Mouse (Mus musculus): ENCODE measurements at regions not wholly inside any gene's neighbourhood (a gene's known extent, or its start where the extent isn't known, plus 50 kb on each side); places are given as distances from the start of the nearest gene placed in this dataset.
"Not testable (repeated sequence)": the region's sequence is repeated elsewhere in the genome, so short reads cannot be mapped to it uniquely, and the experiment has no call there.

DNA sequence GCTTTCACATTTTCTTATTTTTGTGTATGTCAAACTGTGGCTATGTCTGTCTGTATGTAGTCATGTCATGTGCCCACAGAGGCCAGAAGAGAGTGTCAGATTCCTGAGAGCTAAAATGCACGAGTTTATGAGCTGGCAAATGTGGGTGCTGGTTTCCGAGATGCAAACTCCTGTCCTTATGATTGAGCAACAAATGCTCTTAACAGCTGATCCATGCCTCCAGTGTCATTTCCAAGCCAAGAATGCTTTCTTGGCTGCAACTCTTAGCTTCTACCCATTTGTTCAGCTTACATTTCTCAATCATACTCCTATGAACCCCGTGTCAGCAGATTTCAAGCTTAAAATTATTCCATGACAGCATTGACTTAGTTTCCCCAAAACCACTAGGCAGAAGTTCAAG, 3601.5 kb downstream of the 9330182O14Rik start:
- H3K9ac ChIP-seq (ENCODE audit: low read length), result no peak overlapping the region
- no peaks in the 10 kb centered on the region for H3K4me1 ChIP-seq (ENCODE audit: control insufficient read depth, insufficient read depth, low read length)
- ATAC-seq (ENCODE audit: low FRiP score) (no peak), DNase-seq (ENCODE audit: low spot score, missing footprints) (no peak)
- no peak overlapping the region for H3K27ac ChIP-seq (ENCODE audit: low read depth, low read length)
- H3K36me3 ChIP-seq (ENCODE audit: control insufficient read depth, insufficient read depth, low read length), result no peaks in the 10 kb centered on the region
- H3K4me2 ChIP-seq, result no peak overlapping the region
- 87% methylated on average over 3 of the region's 3 CpGs for WGBS
- no peaks in the 10 kb centered on the region for H3K9me3 ChIP-seq (ENCODE audit: control insufficient read depth, low read length)
- H3K4me3 ChIP-seq (ENCODE audit: low read depth, low read length), result no peak overlapping the region
- H3K27me3 ChIP-seq (ENCODE audit: control insufficient read depth, insufficient read depth, low read length), result no peaks in the 10 kb centered on the region

DNA sequence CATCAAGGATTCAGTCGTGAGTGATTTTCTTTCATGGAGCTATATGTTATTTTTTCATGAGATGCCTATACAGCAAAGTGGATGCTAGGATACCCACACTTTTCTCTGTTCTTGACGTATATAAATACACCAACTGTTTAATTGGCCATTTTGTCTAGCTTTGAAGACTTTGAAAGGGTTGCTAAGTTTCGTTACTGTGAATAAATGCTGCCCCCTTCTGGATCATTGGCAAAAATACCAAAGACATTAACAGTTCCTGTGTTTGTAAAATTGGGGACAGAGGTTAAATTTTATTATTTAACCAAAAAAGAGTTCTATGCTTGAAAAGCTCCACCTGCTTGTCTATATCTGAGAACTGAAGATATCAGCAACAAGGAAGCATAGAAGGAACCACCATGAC, 3624.1 kb downstream of the 9330182O14Rik start:
- Histone ChIP-seq H3K4me1 (ENCODE audit: control insufficient read depth, insufficient read depth, low read length) (no peaks in the 10 kb centered on the region), H3K9ac (ENCODE audit: low read length) (no peak overlapping the region), H3K27ac (ENCODE audit: low read depth, low read length) (no peak overlapping the region), H3K27me3 (ENCODE audit: control insufficient read depth, insufficient read depth, low read length) (no peaks in the 10 kb centered on the region), H3K4me2 (no peak overlapping the region), H3K36me3 (ENCODE audit: control insufficient read depth, insufficient read depth, low read length) (no peaks in the 10 kb centered on the region), H3K4me3 (ENCODE audit: low read depth, low read length) (no peak overlapping the region), H3K9me3 (ENCODE audit: control insufficient read depth, low read length) (no peaks in the 10 kb centered on the region)
- 22% methylated on average over 3 of the region's 3 CpGs for WGBS
- DNase-seq (ENCODE audit: low spot score, missing footprints), result peak; percentile 88
- ATAC-seq (ENCODE audit: low FRiP score), result no peak

DNA sequence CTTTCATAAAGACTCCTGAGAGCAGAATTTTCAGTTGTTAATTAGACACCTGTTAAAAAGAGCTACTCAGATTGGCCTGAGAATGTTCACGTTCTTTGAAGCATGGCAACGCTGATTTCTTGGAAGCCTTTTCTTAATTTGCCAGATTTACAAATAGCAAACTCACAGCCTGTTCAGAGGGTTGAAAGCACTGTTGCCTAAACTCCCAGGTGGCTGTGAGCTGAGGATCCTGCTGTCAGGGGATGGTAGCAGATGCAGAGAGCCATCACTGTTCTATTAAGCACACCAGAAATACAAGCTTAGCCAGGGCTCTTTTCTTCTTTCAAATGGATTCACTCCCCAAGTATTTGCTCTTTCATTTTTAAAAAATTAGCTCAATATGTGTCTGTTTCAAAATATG, 3630.4 kb downstream of the 9330182O14Rik start:
- WGBS, result 96% methylated on average over 2 of the region's 2 CpGs
- no peak overlapping the region for H3K4me3 ChIP-seq (ENCODE audit: low read depth, low read length)
- H3K27ac ChIP-seq (ENCODE audit: low read depth, low read length), result no peak overlapping the region
- H3K9me3 ChIP-seq (ENCODE audit: control insufficient read depth, low read length), result no peaks in the 10 kb centered on the region
- H3K4me1 ChIP-seq (ENCODE audit: control insufficient read depth, insufficient read depth, low read length), result no peaks in the 10 kb centered on the region
- H3K27me3 ChIP-seq (ENCODE audit: control insufficient read depth, insufficient read depth, low read length), result no peaks in the 10 kb centered on the region
- no peak for DNase-seq (ENCODE audit: low spot score, missing footprints)
- ATAC-seq (ENCODE audit: low FRiP score), result no peak
- H3K4me2 ChIP-seq, result no peak overlapping the region
- H3K36me3 ChIP-seq (ENCODE audit: control insufficient read depth, insufficient read depth, low read length), result no peaks in the 10 kb centered on the region
- H3K9ac ChIP-seq (ENCODE audit: low read length), result no peak overlapping the region

DNA sequence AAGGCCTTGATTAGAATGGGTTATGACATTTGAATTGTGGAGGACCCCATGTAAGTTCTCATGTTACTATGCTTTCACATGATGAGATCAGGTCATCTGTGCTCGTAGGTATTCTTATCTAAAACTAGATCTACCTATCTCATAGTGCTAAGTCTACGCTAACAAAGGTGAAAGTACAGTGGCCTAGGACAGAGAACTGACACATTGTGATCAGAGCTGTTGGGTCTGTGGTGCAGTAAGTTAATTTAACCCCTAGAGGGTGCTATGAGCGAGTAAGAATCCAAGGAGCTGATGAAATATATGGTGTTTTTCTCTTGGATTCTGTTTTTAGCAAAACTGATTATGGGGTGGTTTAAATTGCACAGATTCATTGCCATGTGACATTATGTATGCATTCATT, 3638.6 kb downstream of the 9330182O14Rik start:
- H3K27me3 ChIP-seq (ENCODE audit: control insufficient read depth, insufficient read depth, low read length), result no peaks in the 10 kb centered on the region
- no peak overlapping the region for H3K4me3 ChIP-seq (ENCODE audit: low read depth, low read length)
- WGBS, result 33% methylated on average over 3 of the region's 3 CpGs
- no peak overlapping the region for H3K9ac ChIP-seq (ENCODE audit: low read length)
- no peaks in the 10 kb centered on the region for H3K9me3 ChIP-seq (ENCODE audit: control insufficient read depth, low read length)
- H3K4me2 ChIP-seq, result no peak overlapping the region
- DNase-seq (ENCODE audit: low spot score, missing footprints) (peak; percentile 84), ATAC-seq (ENCODE audit: low FRiP score) (peak; percentile 59; the same call in 1 of the 2 replicates)
- H3K4me1 ChIP-seq (ENCODE audit: control insufficient read depth, insufficient read depth, low read length), result no peaks in the 10 kb centered on the region
- H3K36me3 ChIP-seq (ENCODE audit: control insufficient read depth, insufficient read depth, low read length), result no peaks in the 10 kb centered on the region
- H3K27ac ChIP-seq (ENCODE audit: low read depth, low read length), result no peak overlapping the region

DNA sequence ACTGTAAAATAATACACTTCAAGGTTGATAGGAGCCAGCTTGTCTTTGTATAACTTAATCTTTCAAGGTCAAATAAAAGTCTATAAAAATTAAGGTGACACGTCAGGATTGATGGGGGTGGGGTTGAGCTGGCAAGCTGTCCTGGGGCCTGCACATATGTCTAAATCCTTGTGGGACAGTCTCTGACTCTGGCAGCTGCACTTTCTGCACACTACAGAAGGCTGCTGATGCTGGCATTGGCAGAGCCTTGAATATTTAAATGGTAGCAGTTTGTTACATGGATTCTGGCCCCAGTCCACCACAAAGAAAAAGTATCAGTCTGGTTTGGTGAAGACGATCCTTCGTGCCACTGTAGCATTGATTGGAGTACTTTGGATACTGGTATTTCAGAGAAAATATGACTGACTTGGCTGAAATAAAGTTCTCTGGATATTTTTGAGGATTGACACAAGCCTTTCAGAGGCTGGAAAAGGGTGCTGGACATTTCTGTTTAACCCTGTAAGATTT, 3648.0 kb downstream of the 9330182O14Rik start:
- not testable (repeated sequence) for DNase-seq (ENCODE audit: low spot score, missing footprints); ATAC-seq (ENCODE audit: low FRiP score); H3K4me2 ChIP-seq; H3K4me3 ChIP-seq (ENCODE audit: low read depth, low read length); H3K4me1 ChIP-seq (ENCODE audit: control insufficient read depth, insufficient read depth, low read length); H3K36me3 ChIP-seq (ENCODE audit: control insufficient read depth, insufficient read depth, low read length); H3K9ac ChIP-seq (ENCODE audit: low read length); H3K9me3 ChIP-seq (ENCODE audit: control insufficient read depth, low read length); H3K27ac ChIP-seq (ENCODE audit: low read depth, low read length); H3K27me3 ChIP-seq (ENCODE audit: control insufficient read depth, insufficient read depth, low read length)
- WGBS, result 78% methylated on average over 3 of the region's 3 CpGs

DNA sequence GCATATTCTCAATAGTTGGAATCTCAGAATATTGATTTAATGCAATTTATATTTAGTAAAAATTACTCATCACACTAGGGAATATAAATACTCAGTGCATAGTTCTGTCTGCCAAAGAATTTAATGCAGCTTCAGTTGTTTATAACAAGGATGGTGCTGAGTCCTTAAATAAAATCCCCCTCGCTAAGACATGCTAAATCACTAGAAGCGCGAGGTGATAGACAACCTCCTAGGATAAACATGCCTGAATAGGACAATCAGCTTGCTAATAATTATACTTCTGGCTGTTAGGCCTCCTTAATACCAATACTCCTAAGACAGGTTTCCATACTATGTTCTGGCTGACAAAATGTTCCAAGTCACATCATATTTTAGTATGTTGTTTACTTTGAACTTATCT, 3650.0 kb downstream of the 9330182O14Rik start:
- Histone ChIP-seq H3K27ac (ENCODE audit: low read depth, low read length) (no peak overlapping the region), H3K27me3 (ENCODE audit: control insufficient read depth, insufficient read depth, low read length) (no peaks in the 10 kb centered on the region), H3K4me3 (ENCODE audit: low read depth, low read length) (no peak overlapping the region), H3K9ac (ENCODE audit: low read length) (no peak overlapping the region), H3K4me1 (ENCODE audit: control insufficient read depth, insufficient read depth, low read length) (no peaks in the 10 kb centered on the region), H3K4me2 (no peak overlapping the region), H3K36me3 (ENCODE audit: control insufficient read depth, insufficient read depth, low read length) (no peaks in the 10 kb centered on the region), H3K9me3 (ENCODE audit: control insufficient read depth, low read length) (no peaks in the 10 kb centered on the region)
- DNase-seq (ENCODE audit: low spot score, missing footprints) (no peak), ATAC-seq (ENCODE audit: low FRiP score) (no peak)
- 91% methylated on average over 3 of the region's 3 CpGs for WGBS

DNA sequence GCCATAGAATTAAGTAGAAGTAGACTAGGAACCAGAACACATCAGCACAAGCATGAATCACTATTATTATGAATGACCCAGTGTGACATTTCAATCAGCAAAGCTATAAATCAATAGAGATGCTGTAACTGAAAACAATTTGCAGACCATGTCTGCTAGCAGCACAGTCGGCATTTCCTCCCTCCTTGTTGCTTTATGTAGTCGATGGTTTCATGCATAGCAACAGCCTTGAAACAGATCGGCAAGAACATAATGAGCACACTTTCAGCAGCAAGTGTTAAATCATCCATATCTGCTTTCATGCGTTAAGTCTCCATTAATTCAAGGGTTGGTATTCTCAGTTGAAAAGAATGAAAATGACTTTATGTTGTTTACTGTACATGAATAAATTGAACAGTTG, 3669.2 kb downstream of the 9330182O14Rik start:
- Histone ChIP-seq H3K4me2 (no peak overlapping the region), H3K36me3 (ENCODE audit: control insufficient read depth, insufficient read depth, low read length) (no peaks in the 10 kb centered on the region), H3K27me3 (ENCODE audit: control insufficient read depth, insufficient read depth, low read length) (no peaks in the 10 kb centered on the region), H3K9ac (ENCODE audit: low read length) (no peak overlapping the region), H3K4me3 (ENCODE audit: low read depth, low read length) (no peak overlapping the region), H3K4me1 (ENCODE audit: control insufficient read depth, insufficient read depth, low read length) (no peaks in the 10 kb centered on the region), H3K9me3 (ENCODE audit: control insufficient read depth, low read length) (no peaks in the 10 kb centered on the region), H3K27ac (ENCODE audit: low read depth, low read length) (no peak overlapping the region)
- DNase-seq (ENCODE audit: low spot score, missing footprints), result no peak
- ATAC-seq (ENCODE audit: low FRiP score), result no peak
- WGBS, result 61% methylated on average over 4 of the region's 4 CpGs

Measured in midbrain, embryonic 11.5 days (tissue).